Mouse (Mus musculus) heart, adult 2 months (tissue): ENCODE measurements around the gene Ifi47. TPM values are rescaled to one million over a fixed set of nuclear protein-coding genes. Genes with fewer than 3 reads are reported as not detected.
A peak's percentile ranks its signal among the peaks of the same experiment; 100 is the strongest.

Source experiments
- DNase-seq, 2 experiments: peaks; one replicate each; pipeline ENCODE4 v3.0.0; 2021
- H3K27ac ChIP-seq: fragments of 200-600 bp; 2 replicates; pipeline ENCODE4 v1.8.1; 2022
- H3K27me3 ChIP-seq: fragments of 200-500 bp; 2 replicates; pipeline ENCODE4 v1.6.1; 2012; ENCODE audit warnings: mild to moderate bottlenecking, low read length, inconsistent platforms, mixed read lengths; ENCODE audit not compliant: control insufficient read depth, insufficient read depth
- H3K36me3 ChIP-seq: fragments of 200-500 bp; 2 replicates; pipeline ENCODE4 v1.6.1; 2012; ENCODE audit warnings: low read length, inconsistent platforms; ENCODE audit not compliant: control insufficient read depth, insufficient read depth
- H3K4me1 ChIP-seq: fragments of 200-500 bp; 2 replicates; pipeline ENCODE4 v1.6.1; 2011; ENCODE audit warnings: low read length; ENCODE audit not compliant: control insufficient read depth, insufficient read depth
- H3K4me3 ChIP-seq: fragments of 200-600 bp; 2 replicates; pipeline ENCODE4 v1.8.1; 2022
- H3K79me2 ChIP-seq: fragments of 200-500 bp; replicated peaks from 2 replicates; pipeline ENCODE4 v1.6.1; 2012; ENCODE audit warnings: mild to moderate bottlenecking, inconsistent platforms, low read length, moderate library complexity, mixed read lengths; ENCODE audit not compliant: control insufficient read depth, insufficient read depth
- H3K9ac ChIP-seq: fragments of 200-500 bp; 2 replicates; pipeline ENCODE4 v1.6.1; 2012; ENCODE audit warnings: low read depth, mild to moderate bottlenecking, control low read depth, inconsistent platforms, low read length, mixed read lengths
- CTCF ChIP-seq: fragments of 200-600 bp; IDR thresholded peaks from 2 replicates; pipeline ENCODE4 v1.8.1; 2022; ENCODE audit warnings: antibody characterized with exemption, mild to moderate bottlenecking, moderate library complexity
- EP300 ChIP-seq: fragments of 200-500 bp; IDR thresholded peaks from 2 replicates; pipeline ENCODE4 v1.6.1; 2011; ENCODE audit warnings: low read depth, low read length, control low read depth; ENCODE audit not compliant: insufficient read depth
- POLR2A ChIP-seq: fragments of 200-500 bp; IDR thresholded peaks from 2 replicates; pipeline ENCODE4 v1.6.1; 2011; ENCODE audit warnings: mild to moderate bottlenecking, low read depth, low read length, control low read depth; ENCODE audit not compliant: insufficient read depth
- WGBS: fragments of 180-500 bp; shearing (Covaris S2); methylation state at CpG from one replicate; pipeline ENCODE4 v1.1.7; 2018; 5-methylcytosine and 5-hydroxymethylcytosine counted together
- intact Hi-C: fragments of 180-260 bp; cut with DNase I; formaldehyde crosslinking; loops from one replicate; pipeline ENCODE4 v1.15.1; 2025
- polyA plus RNA-seq: library from polyadenylated mRNA; depleted of rRNA; stranded (reverse); fragments of >200 nt; gene quantifications from 2 replicates; pipeline ENCODE4 v1.2.3, GENCODE M21; 2012
- total RNA-seq, 2 experiments: library from RNA; stranded (reverse); gene quantifications; 2 replicates each; pipeline ENCODE4 v1.2.3; 2021

Gene Ifi47
- total and polyA plus RNA-seq, 3 experiments = 2.5 to 3.3 (median 2.6) TPM

DNA sequence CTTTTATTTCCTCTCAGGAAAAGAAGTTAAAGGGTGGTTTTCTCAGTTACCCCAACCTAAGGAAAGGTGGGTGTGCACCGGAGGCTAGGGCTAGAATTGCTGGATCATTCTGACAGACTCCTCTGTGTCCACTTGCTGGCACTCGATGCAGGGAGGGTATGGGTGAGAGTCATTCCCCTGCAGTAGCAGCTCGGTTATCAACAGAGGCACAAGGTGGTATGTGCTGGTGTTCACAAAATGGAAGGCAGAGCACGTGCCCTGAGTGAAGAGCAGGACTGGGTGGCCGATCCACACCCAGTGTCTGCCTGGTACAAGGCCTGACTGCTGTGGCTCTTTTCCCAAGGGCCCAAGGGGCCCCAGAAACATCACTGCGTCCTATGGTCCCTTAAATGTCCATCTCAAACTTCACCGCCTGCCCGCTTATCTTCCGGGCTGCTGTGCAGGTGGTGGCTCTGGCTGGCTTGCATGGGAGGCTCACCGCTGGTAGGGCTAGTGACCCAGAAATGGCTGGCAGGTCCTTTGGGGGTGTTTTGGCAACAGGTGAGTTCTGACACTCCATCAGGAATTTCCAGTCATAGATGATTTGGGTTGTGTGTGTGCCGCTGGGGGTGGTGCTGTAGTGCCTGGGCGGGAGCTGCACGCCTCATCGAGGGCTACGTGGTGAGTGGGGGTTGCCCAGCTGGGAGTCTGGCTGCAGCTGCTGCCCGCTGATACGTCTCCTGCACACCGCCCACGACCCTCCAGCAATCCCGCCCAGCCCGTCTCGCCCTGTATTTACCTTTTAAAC, 11.6 kb downstream of the Ifi47 start:
- Histone ChIP-seq H3K4me3 (peak overlapping the region; percentile 13; the same call in 1 of the 2 replicates), H3K27ac (peak overlapping the region; percentile 47), H3K36me3 (peaks cover 4% of the 10 kb centered on the region), H3K4me1 (peaks cover 19% of the 10 kb centered on the region), H3K9ac (no peak overlapping the region), H3K79me2 (no peaks in the 10 kb centered on the region), H3K27me3 (no peaks in the 10 kb centered on the region)
- TF ChIP-seq POLR2A = no peak
- no peak for TF ChIP-seq EP300
- no peak for TF ChIP-seq CTCF
- intact Hi-C loops = loop anchor here (5.0 kb wide), 1 partner anchor 216 kb away; the partner anchor contains the start of gene Irgm1
- WGBS = 48% methylated on average over 22 of the region's 22 CpGs
- DNase-seq = peak; percentile 46 to 60

DNA sequence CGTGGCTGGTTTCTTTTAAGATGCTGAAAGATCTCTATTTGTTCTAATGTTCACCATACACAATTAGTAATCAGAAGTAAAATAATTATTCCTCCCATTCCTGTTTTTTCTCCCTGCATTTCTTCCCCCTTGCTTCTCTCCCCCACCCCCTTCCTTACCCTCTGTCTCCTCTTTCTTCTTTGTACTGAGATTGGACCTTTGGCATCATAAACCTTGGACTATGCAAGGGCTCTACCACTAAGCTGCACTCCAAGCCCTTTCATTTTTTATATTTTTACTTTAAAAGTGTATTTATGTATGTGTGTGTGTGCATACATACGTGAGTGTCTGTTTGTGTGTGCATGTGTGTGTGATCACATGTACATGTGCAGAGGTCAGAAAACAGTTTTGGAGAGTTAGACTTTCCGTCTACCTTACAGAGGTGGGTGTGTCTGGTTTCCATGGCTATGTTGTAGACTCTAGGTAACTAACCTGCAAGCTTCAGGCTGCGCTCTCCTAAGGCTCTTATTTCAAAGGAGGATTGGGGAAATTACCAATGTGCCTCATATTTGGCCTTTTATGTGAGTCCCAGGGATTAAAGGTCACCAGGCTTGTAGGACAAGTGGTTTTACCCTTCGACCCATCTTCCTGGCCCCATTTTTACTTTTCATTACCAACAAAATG, 12.7 kb downstream of the Ifi47 start:
- DNase-seq = no peak
- TF ChIP-seq CTCF = no peak
- no peak for TF ChIP-seq POLR2A
- no peak for TF ChIP-seq EP300
- Histone ChIP-seq H3K27ac (no peak overlapping the region), H3K36me3 (no peaks in the 10 kb centered on the region; the same call in 1 of the 2 replicates), H3K27me3 (no peaks in the 10 kb centered on the region), H3K79me2 (no peaks in the 10 kb centered on the region), H3K4me3 (no peak overlapping the region), H3K9ac (no peak overlapping the region), H3K4me1 (peaks cover 11% of the 10 kb centered on the region)
- intact Hi-C loops = loop anchor here (5.0 kb wide), 1 partner anchor 217 kb away; the partner anchor contains the start of gene Irgm1
- WGBS = 93% methylated on average over 5 of the region's 5 CpGs

DNA sequence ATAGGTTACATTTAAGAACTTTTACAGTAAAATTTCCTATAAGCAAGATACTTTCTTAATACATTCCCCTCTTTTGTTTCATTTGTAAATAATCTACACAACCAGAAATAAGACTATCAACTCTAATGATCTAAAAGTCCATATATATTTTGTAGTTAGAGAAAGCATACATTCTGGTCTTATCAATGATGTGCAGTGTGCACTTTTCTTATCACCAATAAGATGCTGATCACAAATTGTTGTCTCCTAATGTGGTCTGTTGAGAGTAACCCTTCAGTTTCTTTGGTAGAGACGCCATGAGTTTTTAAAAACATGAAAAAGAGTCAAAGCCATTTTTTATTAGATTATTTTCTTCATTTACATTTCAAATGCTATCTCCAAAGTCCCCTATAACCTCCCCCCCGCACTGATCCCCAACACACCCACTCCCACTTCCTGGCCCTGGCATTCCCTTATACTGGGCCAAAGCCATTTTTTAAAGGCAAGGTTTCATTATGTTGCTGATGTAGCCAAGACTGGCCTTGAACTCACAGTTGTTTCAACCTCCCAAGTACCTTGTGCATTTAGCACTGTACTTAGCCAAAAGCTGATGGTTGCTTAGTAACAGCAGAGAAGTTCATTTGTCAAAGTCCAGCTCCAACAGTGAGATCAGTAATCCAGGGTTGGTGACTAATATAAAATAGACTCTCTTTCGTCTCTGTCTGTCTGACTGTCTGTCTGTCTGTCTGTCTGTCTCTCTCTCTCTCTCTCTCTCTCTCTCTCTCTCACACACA, 13.5 kb downstream of the Ifi47 start:
- Histone ChIP-seq H3K79me2 (no peaks in the 10 kb centered on the region), H3K27ac (no peak overlapping the region), H3K9ac (no peak overlapping the region), H3K27me3 (no peaks in the 10 kb centered on the region), H3K4me3 (no peak overlapping the region), H3K36me3 (no peaks in the 10 kb centered on the region; the same call in 1 of the 2 replicates), H3K4me1 (peaks cover 8% of the 10 kb centered on the region)
- intact Hi-C loops = loop anchor here (5.0 kb wide), 1 partner anchor 218 kb away; the partner anchor contains the start of gene Irgm1
- DNase-seq = no peak
- TF ChIP-seq CTCF = no peak
- TF ChIP-seq POLR2A = no peak
- WGBS = 78% methylated on average over 3 of the region's 3 CpGs

DNA sequence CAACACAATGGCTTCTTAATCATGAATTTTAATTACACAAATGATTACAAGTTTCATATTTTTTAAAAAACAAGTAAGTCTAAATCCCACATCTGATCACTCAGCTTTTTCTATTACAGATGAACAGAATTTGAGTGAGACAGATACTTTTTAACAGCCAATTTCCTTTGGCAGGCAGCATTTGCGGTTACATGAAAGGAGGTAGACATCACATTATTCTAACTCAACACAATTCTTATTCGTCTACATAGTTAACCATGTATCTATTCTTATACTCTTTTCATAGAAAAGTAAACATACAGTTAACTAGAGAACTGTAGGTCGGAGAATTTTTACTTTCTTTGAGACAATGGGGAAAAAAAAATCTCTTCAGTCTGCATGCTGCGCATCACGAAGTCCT, 14.2 kb downstream of the Ifi47 start:
- TF ChIP-seq POLR2A = no peak
- TF ChIP-seq CTCF = no peak
- no peak for TF ChIP-seq EP300
- no peak overlapping the region for H3K27ac ChIP-seq
- no peaks in the 10 kb centered on the region for H3K79me2 ChIP-seq
- peaks cover 6% of the 10 kb centered on the region for H3K4me1 ChIP-seq
- H3K27me3 ChIP-seq = no peaks in the 10 kb centered on the region
- no peak overlapping the region for H3K9ac ChIP-seq
- no peaks in the 10 kb centered on the region; the same call in 1 of the 2 replicates for H3K36me3 ChIP-seq
- DNase-seq = no peak
- WGBS = 78% methylated on average over 5 of the region's 5 CpGs
- no peak overlapping the region for H3K4me3 ChIP-seq
- intact Hi-C loops = no loop called here

DNA sequence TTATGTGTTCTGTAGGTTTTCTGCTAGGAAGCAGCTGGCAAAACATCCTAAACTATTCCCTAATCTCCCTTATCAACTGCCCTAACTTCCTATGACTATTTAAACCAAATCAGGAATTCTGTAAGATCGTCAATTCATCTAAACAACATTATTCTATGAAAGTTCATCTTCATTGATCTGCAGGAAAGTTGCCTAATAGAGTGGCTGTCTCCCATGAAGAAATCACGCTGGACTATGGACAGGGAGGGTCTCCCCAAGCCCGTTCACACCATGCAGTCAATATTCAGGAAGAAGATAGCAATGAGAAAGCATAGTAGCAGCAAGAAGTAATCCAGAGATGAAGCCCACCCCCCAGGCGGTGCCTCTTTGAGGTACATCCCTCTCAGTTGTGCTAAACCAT, 14.8 kb downstream of the Ifi47 start:
- no peak for DNase-seq
- Histone ChIP-seq H3K9ac (no peak overlapping the region), H3K4me3 (no peak overlapping the region), H3K79me2 (no peaks in the 10 kb centered on the region), H3K27me3 (no peaks in the 10 kb centered on the region), H3K4me1 (peaks cover 6% of the 10 kb centered on the region), H3K27ac (no peak overlapping the region), H3K36me3 (no peaks in the 10 kb centered on the region; the same call in 1 of the 2 replicates)
- no peak for TF ChIP-seq POLR2A
- TF ChIP-seq EP300 = no peak
- TF ChIP-seq CTCF = no peak
- intact Hi-C loops = no loop called here
- 54% methylated on average over 4 of the region's 4 CpGs for WGBS
